Mouse (Mus musculus) brain, embryonic 14.5 days (tissue): Measurements from ENCODE around the gene Ube4b.

ENCODE experiments used
- CTCF ChIP-seq: fragments of 200-500 bp; IDR thresholded peaks from 2 replicates; pipeline ENCODE4 v1.5.1; 2012; ENCODE audit warnings: inconsistent platforms, mild to moderate bottlenecking, moderate library complexity, borderline replicate concordance; ENCODE audit not compliant: insufficient read depth, insufficient read length; ENCODE audit errors: extremely low read depth
- POLR2A ChIP-seq: fragments of 200-500 bp; IDR thresholded peaks from 2 replicates; pipeline ENCODE4 v1.6.1; 2012; ENCODE audit warnings: mild to moderate bottlenecking, inconsistent platforms, borderline replicate concordance; ENCODE audit not compliant: poor library complexity, insufficient read depth, insufficient read length, severe bottlenecking; ENCODE audit errors: extremely low read depth

- no peak for TF ChIP-seq CTCF
- no peak for TF ChIP-seq POLR2A
Observed at GRCm38 (mm10) chr4:149354671-149355070, 71.9 kb downstream of the Ube4b start.
